Mouse (Mus musculus): ENCODE data around the gene Gas2.
A peak's percentile ranks its signal among the peaks of the same experiment; 100 is the strongest.

Gas2 gene

GRCm38 (mm10) chr7:51885345-51885744 is 23.5 kb downstream of the Gas2 start:
- DNase-seq = no peak

- DNase-seq = peak in 1 of 2 experiments; percentile 4
Measured at GRCm38 (mm10) chr7:51887678-51888567, 26.1 kb downstream of the Gas2 start.

GRCm38 (mm10) chr7:51889601-51890000 is 27.8 kb downstream of the Gas2 start:
- no peak for DNase-seq

GRCm38 (mm10) chr7:51892224-51892965 is 30.6 kb downstream of the Gas2 start:
- DNase-seq = no peak

GRCm38 (mm10) chr7:51893008-51893407 is 31.2 kb downstream of the Gas2 start:
- DNase-seq = no peak

GRCm38 (mm10) chr7:51894133-51894801 is 32.5 kb downstream of the Gas2 start:
- no peak for DNase-seq

- no peak for DNase-seq
Measured at GRCm38 (mm10) chr7:51894939-51895338, 33.1 kb downstream of the Gas2 start.

GRCm38 (mm10) chr7:51899066-51899465 is 37.3 kb downstream of the Gas2 start:
- no peak for DNase-seq

- peak in 1 of 2 experiments; percentile 29 for DNase-seq
Measured at GRCm38 (mm10) chr7:51913292-51914050, 51.7 kb downstream of the Gas2 start.

- DNase-seq = no peak
Measured at GRCm38 (mm10) chr7:51914132-51914531, 52.3 kb downstream of the Gas2 start.

GRCm38 (mm10) chr7:51928761-51929519 is 67.1 kb downstream of the Gas2 start:
- DNase-seq = no peak

- DNase-seq = no peak
Measured at GRCm38 (mm10) chr7:51931217-51931616, 69.4 kb downstream of the Gas2 start.

- DNase-seq = no peak
Measured at GRCm38 (mm10) chr7:51937337-51937736, 75.5 kb downstream of the Gas2 start.

GRCm38 (mm10) chr7:51940461-51940860 is 78.6 kb downstream of the Gas2 start:
- DNase-seq = no peak

GRCm38 (mm10) chr7:51955424-51956041 is 93.7 kb downstream of the Gas2 start:
- DNase-seq = no peak

GRCm38 (mm10) chr7:51957766-51958165 is 96.0 kb downstream of the Gas2 start:
- DNase-seq = no peak

- no peak for DNase-seq
Measured at GRCm38 (mm10) chr7:51960698-51961374, 99.0 kb downstream of the Gas2 start.

GRCm38 (mm10) chr7:51962219-51962952 is 100.6 kb downstream of the Gas2 start:
- DNase-seq = no peak

- no peak for DNase-seq
Measured at GRCm38 (mm10) chr7:51964681-51965080, 102.9 kb downstream of the Gas2 start.

- DNase-seq = no peak
Measured at GRCm38 (mm10) chr7:51967581-51967980, 105.8 kb downstream of the Gas2 start.

All from cerebellum, postnatal 25 days (tissue).